Mouse (Mus musculus): ENCODE results near the gene Apmap. TPM values are rescaled to one million over a fixed set of nuclear protein-coding genes. Genes with fewer than 3 reads are reported as not detected.
A peak's percentile ranks its signal among the peaks of the same experiment; 100 is the strongest.

The Apmap gene
- polyA plus RNA-seq, 1 experiment from 2014 or later, result 26.6 TPM

DNA sequence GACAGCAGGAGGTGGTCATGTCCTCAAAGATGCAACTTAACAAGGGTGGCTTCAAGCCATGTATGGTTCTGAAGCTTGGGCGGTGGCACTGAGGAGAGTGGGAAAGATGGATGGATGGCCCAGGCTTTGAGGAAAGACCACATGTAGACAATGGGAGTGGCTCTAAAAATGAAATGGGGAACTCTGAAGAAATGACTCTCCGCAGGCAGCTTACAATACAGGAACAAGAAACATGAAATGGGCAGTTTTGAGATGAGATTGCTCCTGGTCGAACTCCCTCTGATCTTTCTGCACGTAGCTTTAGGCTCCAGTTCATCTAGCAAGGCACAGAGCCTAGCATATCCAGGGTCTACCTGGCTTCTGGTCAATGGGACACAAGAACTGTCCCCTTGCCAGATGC is 20.9 kb upstream of the Apmap start:
- no peak for ATAC-seq (replicated peaks; ENCODE audit: extremely low read depth, insufficient read depth, low FRiP score)
- Histone ChIP-seq H3K4me2 (ENCODE audit: low read depth, low read length) (no peak overlapping the region), H3K27ac (ENCODE audit: low read length) (no peak overlapping the region), H3K4me1 (ENCODE audit: control insufficient read depth, insufficient read depth, low read length) (no peaks in the 10 kb centered on the region), H3K4me3 (ENCODE audit: low read length) (no peak overlapping the region), H3K27me3 (ENCODE audit: control insufficient read depth, insufficient read depth, low read length) (no peaks in the 10 kb centered on the region), H3K9ac (ENCODE audit: low read length) (no peak overlapping the region), H3K9me3 (replicated peaks; ENCODE audit: control insufficient read depth, low read length) (no peaks in the 10 kb centered on the region), H3K36me3 (ENCODE audit: control insufficient read depth, insufficient read depth) (no peaks in the 10 kb centered on the region)
- WGBS, result 82% methylated on average over 4 of the region's 4 CpGs

DNA sequence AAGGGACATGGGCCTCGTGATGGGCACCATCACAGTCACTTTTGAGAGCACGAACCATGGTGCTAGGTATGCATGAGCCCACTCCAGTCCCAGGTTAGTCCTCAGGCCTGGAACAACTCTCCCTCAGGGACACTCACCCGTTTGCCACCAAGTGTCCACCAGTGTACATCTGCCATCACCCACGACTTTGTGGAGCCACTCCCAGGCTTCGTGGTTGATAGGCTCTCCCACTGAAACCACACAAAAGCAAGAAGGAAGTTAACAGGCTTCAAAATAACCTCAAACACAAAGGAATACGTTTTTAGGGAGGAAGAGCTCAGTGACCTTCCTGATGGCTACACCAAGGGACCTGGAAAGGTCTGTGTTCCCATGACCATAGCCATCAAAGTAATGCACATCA is 18.8 kb upstream of the Apmap start:
- no peaks in the 10 kb centered on the region for H3K27me3 ChIP-seq (ENCODE audit: control insufficient read depth, insufficient read depth, low read length)
- no peak overlapping the region for H3K4me3 ChIP-seq (ENCODE audit: low read length)
- WGBS, result 61% methylated on average over 6 of the region's 6 CpGs
- no peak for ATAC-seq (replicated peaks; ENCODE audit: extremely low read depth, insufficient read depth, low FRiP score)
- H3K4me1 ChIP-seq (ENCODE audit: control insufficient read depth, insufficient read depth, low read length), result no peaks in the 10 kb centered on the region
- no peak overlapping the region for H3K27ac ChIP-seq (ENCODE audit: low read length)
- H3K4me2 ChIP-seq (ENCODE audit: low read depth, low read length), result no peak overlapping the region
- no peak overlapping the region for H3K9ac ChIP-seq (ENCODE audit: low read length)
- H3K9me3 ChIP-seq (replicated peaks; ENCODE audit: control insufficient read depth, low read length), result no peaks in the 10 kb centered on the region
- H3K36me3 ChIP-seq (ENCODE audit: control insufficient read depth, insufficient read depth), result no peaks in the 10 kb centered on the region

DNA sequence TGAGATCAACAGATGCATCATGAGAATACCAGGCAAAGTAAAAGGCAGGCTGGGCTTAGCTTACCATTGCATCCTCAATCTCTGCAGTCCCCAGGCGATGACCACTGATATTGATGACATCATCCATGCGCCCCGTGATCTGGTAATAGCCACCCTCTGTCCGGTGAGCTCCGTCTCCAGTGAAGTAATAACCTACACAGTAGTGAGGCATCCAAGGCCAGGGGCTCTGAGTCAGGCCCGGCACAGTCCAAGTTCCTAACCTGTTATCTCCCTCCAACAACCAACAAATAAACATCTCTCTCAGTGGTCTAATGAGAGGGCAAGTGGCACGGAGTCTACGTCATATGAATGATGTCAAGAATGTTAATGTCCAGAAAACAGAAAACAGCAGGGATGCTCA is 16.6 kb upstream of the Apmap start:
- 85% methylated on average over 8 of the region's 8 CpGs for WGBS
- no peaks in the 10 kb centered on the region for H3K36me3 ChIP-seq (ENCODE audit: control insufficient read depth, insufficient read depth)
- no peak overlapping the region for H3K9ac ChIP-seq (ENCODE audit: low read length)
- H3K27me3 ChIP-seq (ENCODE audit: control insufficient read depth, insufficient read depth, low read length), result no peaks in the 10 kb centered on the region
- H3K4me3 ChIP-seq (ENCODE audit: low read length), result no peak overlapping the region
- H3K9me3 ChIP-seq (replicated peaks; ENCODE audit: control insufficient read depth, low read length), result no peaks in the 10 kb centered on the region
- no peak overlapping the region for H3K4me2 ChIP-seq (ENCODE audit: low read depth, low read length)
- H3K4me1 ChIP-seq (ENCODE audit: control insufficient read depth, insufficient read depth, low read length), result no peaks in the 10 kb centered on the region
- ATAC-seq (replicated peaks; ENCODE audit: extremely low read depth, insufficient read depth, low FRiP score), result no peak
- no peak overlapping the region for H3K27ac ChIP-seq (ENCODE audit: low read length)

DNA sequence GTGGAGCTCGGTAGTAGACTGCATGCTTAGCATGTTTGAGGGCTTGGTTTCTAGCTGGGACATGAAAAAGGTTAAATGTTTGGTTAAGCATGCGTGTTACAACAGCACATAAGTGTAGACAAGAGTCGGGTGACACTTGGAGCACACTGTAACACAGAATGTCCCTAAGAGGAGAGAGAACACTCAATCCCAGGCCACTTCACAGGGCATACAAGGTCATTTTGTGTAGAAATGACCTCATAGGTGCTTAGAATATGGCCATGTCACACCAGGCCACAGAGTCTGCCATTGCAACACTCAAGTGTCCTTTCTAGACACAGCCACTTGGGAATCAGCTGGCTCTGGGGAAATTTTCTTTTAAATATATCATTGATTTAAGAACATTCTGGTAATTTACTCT is 15.6 kb upstream of the Apmap start:
- H3K4me1 ChIP-seq (ENCODE audit: control insufficient read depth, insufficient read depth, low read length), result no peaks in the 10 kb centered on the region
- no peaks in the 10 kb centered on the region for H3K27me3 ChIP-seq (ENCODE audit: control insufficient read depth, insufficient read depth, low read length)
- no peak overlapping the region for H3K4me3 ChIP-seq (ENCODE audit: low read length)
- no peak overlapping the region for H3K27ac ChIP-seq (ENCODE audit: low read length)
- H3K9me3 ChIP-seq (replicated peaks; ENCODE audit: control insufficient read depth, low read length), result no peaks in the 10 kb centered on the region
- WGBS, result 80% methylated on average over 3 of the region's 3 CpGs
- H3K36me3 ChIP-seq (ENCODE audit: control insufficient read depth, insufficient read depth), result no peaks in the 10 kb centered on the region
- no peak for ATAC-seq (replicated peaks; ENCODE audit: extremely low read depth, insufficient read depth, low FRiP score)
- no peak overlapping the region for H3K9ac ChIP-seq (ENCODE audit: low read length)
- H3K4me2 ChIP-seq (ENCODE audit: low read depth, low read length), result no peak overlapping the region

DNA sequence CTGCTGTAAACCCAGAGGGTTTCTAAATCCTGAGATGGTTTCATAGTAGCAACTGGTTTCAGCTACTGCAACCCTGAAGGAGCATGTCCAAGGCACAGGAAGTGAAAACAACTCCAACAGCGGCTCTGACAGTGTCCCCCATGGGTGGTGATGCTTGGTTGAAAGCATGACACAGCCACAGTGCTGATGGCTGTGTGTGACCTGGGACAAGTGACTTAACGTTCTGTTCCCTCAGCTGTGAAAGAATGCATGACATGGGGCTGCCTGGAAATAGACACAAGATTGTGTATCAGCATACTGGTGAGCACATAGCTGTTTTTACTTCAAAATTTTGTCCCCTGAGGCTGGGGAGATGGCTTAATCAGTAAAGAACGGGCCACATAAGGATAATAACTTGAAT is 13.3 kb upstream of the Apmap start:
- no peak for ATAC-seq (replicated peaks; ENCODE audit: extremely low read depth, insufficient read depth, low FRiP score)
- 43% methylated on average over 3 of the region's 3 CpGs for WGBS
- no peak overlapping the region for H3K4me3 ChIP-seq (ENCODE audit: low read length)

DNA sequence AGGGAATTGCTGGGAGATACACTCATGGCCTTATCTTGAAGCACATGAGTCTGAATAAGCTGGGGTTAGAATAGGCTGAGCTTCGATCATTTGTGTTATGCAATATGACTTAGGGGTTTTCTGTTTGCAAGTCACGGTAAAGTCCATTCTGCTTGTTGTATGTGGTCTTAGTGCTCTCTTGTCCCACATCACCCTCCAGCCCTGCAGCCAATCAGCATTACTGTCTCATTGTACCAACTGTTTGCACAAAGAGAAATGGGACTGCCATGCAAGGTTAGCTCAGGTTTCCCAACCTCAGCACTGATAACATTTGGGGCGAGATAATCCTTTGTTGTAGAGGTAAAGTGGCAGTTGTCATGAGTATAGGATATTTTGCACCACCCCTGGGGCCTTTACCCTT is 1.7 kb upstream of the Apmap start:
- Histone ChIP-seq H3K9me3 (replicated peaks; ENCODE audit: control insufficient read depth, low read length) (no peaks in the 10 kb centered on the region), H3K36me3 (ENCODE audit: control insufficient read depth, insufficient read depth) (no peaks in the 10 kb centered on the region), H3K4me2 (ENCODE audit: low read depth, low read length) (no peak overlapping the region), H3K4me3 (ENCODE audit: low read length) (no peak overlapping the region), H3K27me3 (ENCODE audit: control insufficient read depth, insufficient read depth, low read length) (no peaks in the 10 kb centered on the region), H3K4me1 (ENCODE audit: control insufficient read depth, insufficient read depth, low read length) (peaks cover 7% of the 10 kb centered on the region; the same call in 1 of the 2 replicates), H3K9ac (ENCODE audit: low read length) (no peak overlapping the region), H3K27ac (ENCODE audit: low read length) (no peak overlapping the region)
- WGBS, result 60% methylated on average over 3 of the region's 3 CpGs
- no peak for ATAC-seq (replicated peaks; ENCODE audit: extremely low read depth, insufficient read depth, low FRiP score)

More for the DNA sequence above, 13.3 kb upstream of the Apmap start:
- no peak overlapping the region for H3K9ac ChIP-seq (ENCODE audit: low read length)
- H3K27me3 ChIP-seq (ENCODE audit: control insufficient read depth, insufficient read depth, low read length), result no peaks in the 10 kb centered on the region
- H3K36me3 ChIP-seq (ENCODE audit: control insufficient read depth, insufficient read depth), result no peaks in the 10 kb centered on the region
- no peaks in the 10 kb centered on the region for H3K9me3 ChIP-seq (replicated peaks; ENCODE audit: control insufficient read depth, low read length)
- no peak overlapping the region for H3K27ac ChIP-seq (ENCODE audit: low read length)
- no peaks in the 10 kb centered on the region for H3K4me1 ChIP-seq (ENCODE audit: control insufficient read depth, insufficient read depth, low read length)
- H3K4me2 ChIP-seq (ENCODE audit: low read depth, low read length), result no peak overlapping the region

DNA sequence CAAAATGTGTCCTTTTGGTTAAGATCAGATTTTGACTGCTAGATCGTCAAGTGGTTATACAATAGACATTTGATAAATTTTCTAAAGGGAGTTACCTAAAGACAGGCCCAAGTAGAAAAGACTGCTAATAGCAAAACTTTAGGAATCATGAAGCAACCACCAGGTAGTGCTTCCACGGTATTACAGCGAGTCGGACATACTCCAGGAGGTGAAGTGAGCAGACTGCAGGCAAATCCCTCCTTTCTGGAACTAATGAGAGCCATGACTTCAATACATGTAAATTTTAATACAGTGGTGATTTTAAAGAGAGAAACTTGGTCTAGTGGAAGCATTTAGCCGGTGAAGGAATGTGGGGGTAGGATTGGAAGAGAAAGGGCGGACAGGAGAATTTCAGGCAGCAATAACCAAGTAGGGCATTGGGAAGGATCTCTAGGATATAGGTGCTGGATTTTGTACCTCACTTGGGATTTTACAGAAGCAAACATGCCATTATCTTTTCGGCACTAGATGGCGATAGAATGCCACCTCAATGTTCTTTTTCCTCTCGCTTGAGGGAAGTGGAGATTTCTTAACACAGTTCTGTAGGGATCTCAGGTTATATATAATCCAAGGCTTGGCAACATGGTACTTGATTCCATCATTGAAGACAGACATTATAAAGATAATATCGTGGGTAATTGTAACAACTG is 649 bp upstream of the Apmap start:
- H3K9ac ChIP-seq (ENCODE audit: low read length), result peak overlapping the region; percentile 87
- H3K4me3 ChIP-seq (ENCODE audit: low read length), result peak overlapping the region; percentile 68
- H3K9me3 ChIP-seq (replicated peaks; ENCODE audit: control insufficient read depth, low read length), result no peaks in the 10 kb centered on the region
- no peak for ATAC-seq (replicated peaks; ENCODE audit: extremely low read depth, insufficient read depth, low FRiP score)
- peak overlapping the region; percentile 93 for H3K4me2 ChIP-seq (ENCODE audit: low read depth, low read length)
- H3K36me3 ChIP-seq (ENCODE audit: control insufficient read depth, insufficient read depth), result no peaks in the 10 kb centered on the region
- WGBS, result 1% methylated on average over 10 of the region's 10 CpGs
- H3K27me3 ChIP-seq (ENCODE audit: control insufficient read depth, insufficient read depth, low read length), result no peaks in the 10 kb centered on the region
- H3K27ac ChIP-seq (ENCODE audit: low read length), result peak overlapping the region; percentile 58
- H3K4me1 ChIP-seq (ENCODE audit: control insufficient read depth, insufficient read depth, low read length), result peaks cover 7% of the 10 kb centered on the region; the same call in 1 of the 2 replicates

DNA sequence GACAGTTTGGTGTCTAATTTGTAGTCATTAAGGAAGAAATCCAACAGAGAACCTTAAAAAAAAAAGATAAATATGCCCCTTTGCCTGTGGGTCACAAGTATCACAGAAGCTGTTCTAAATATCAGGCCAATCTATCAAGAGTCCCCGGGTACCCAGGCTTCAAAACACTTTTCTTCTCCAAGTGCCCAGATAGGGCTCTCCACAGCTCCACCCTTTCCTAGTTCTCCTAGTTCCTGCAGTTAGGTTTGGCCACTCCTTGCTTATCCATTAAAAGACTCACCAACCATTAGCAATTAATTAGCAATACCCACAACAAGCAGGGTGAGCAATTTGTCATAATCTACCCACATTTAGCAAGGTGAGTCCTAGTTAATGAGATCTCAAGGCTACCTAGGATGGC is 1.3 kb downstream of the Apmap start:
- H3K27ac ChIP-seq (ENCODE audit: low read length), result no peak overlapping the region
- H3K4me1 ChIP-seq (ENCODE audit: control insufficient read depth, insufficient read depth, low read length), result peaks cover 7% of the 10 kb centered on the region
- no peak overlapping the region for H3K9ac ChIP-seq (ENCODE audit: low read length)
- no peak for ATAC-seq (replicated peaks; ENCODE audit: extremely low read depth, insufficient read depth, low FRiP score)
- no peak overlapping the region for H3K4me3 ChIP-seq (ENCODE audit: low read length)
- H3K4me2 ChIP-seq (ENCODE audit: low read depth, low read length), result peak overlapping the region; percentile 93; the same call in 1 of the 2 replicates
- H3K27me3 ChIP-seq (ENCODE audit: control insufficient read depth, insufficient read depth, low read length), result no peaks in the 10 kb centered on the region
- no peaks in the 10 kb centered on the region for H3K36me3 ChIP-seq (ENCODE audit: control insufficient read depth, insufficient read depth)
- H3K9me3 ChIP-seq (replicated peaks; ENCODE audit: control insufficient read depth, low read length), result no peaks in the 10 kb centered on the region
- 45% methylated on average over 1 of the region's 1 CpGs for WGBS

DNA sequence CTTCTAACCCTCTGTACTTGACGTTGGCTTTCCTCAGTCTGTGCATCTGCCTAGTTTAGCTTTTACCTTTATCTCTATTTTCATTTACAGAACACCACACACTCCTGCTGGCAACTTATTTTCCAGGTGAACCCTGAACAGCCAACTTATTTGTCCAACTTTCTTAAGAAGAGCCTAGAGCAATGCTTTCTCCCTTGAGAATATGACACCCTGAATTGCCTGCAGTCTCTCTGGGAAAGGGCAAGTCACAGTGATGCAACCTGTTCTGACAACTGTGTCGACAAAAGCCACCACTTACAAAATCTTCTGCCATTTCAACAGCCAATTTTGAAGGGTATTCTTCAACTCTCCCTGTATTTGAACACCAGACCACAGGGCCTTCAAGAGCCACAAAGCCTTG is 3.6 kb downstream of the Apmap start:
- Histone ChIP-seq H3K4me3 (ENCODE audit: low read length) (no peak overlapping the region), H3K36me3 (ENCODE audit: control insufficient read depth, insufficient read depth) (no peaks in the 10 kb centered on the region), H3K9ac (ENCODE audit: low read length) (no peak overlapping the region), H3K9me3 (replicated peaks; ENCODE audit: control insufficient read depth, low read length) (no peaks in the 10 kb centered on the region), H3K27me3 (ENCODE audit: control insufficient read depth, insufficient read depth, low read length) (no peaks in the 10 kb centered on the region), H3K27ac (ENCODE audit: low read length) (no peak overlapping the region), H3K4me1 (ENCODE audit: control insufficient read depth, insufficient read depth, low read length) (peaks cover 9% of the 10 kb centered on the region), H3K4me2 (ENCODE audit: low read depth, low read length) (no peak overlapping the region)
- no peak for ATAC-seq (replicated peaks; ENCODE audit: extremely low read depth, insufficient read depth, low FRiP score)
- 74% methylated on average over 2 of the region's 2 CpGs for WGBS
